Mouse (Mus musculus): Measurements from ENCODE around the gene Fam129b.

The Fam129b gene

GRCm38 (mm10) chr2:32888029-32888428, 12.1 kb downstream of the Fam129b start:
- in situ Hi-C loops (cut with MboI, MseI): loop anchor here (5.0 kb wide), 1 partner anchor 34 kb away; no protein-coding TSS in a partner anchor

GRCm38 (mm10) chr2:32888551-32888950, 12.6 kb downstream of the Fam129b start:
- in situ Hi-C loops (cut with MboI, MseI): loop anchor here (5.0 kb wide), 1 partner anchor 34 kb away; no protein-coding TSS in a partner anchor

- in situ Hi-C loops (cut with MboI, MseI): no loop called here
Measured at GRCm38 (mm10) chr2:32890280-32890679, 14.4 kb downstream of the Fam129b start.

GRCm38 (mm10) chr2:32891278-32891677, 15.4 kb downstream of the Fam129b start:
- in situ Hi-C loops (cut with MboI, MseI): no loop called here

GRCm38 (mm10) chr2:32892490-32892889, 16.6 kb downstream of the Fam129b start:
- in situ Hi-C loops (cut with MboI, MseI): no loop called here

- in situ Hi-C loops (cut with MboI, MseI): no loop called here
Measured at GRCm38 (mm10) chr2:32894097-32894496, 18.2 kb downstream of the Fam129b start.

- in situ Hi-C loops (cut with MboI, MseI): no loop called here
Measured at GRCm38 (mm10) chr2:32895606-32896106, 19.7 kb downstream of the Fam129b start.

GRCm38 (mm10) chr2:32896507-32897147, 20.7 kb downstream of the Fam129b start:
- in situ Hi-C loops (cut with MboI, MseI): no loop called here

- in situ Hi-C loops (cut with MboI, MseI): no loop called here
Measured at GRCm38 (mm10) chr2:32898983-32899382, 23.1 kb downstream of the Fam129b start.

GRCm38 (mm10) chr2:32902126-32902525, 26.2 kb downstream of the Fam129b start:
- in situ Hi-C loops (cut with MboI, MseI): no loop called here

- in situ Hi-C loops (cut with MboI, MseI): no loop called here
Measured at GRCm38 (mm10) chr2:32903470-32903869, 27.6 kb downstream of the Fam129b start.

- in situ Hi-C loops (cut with MboI, MseI): loop anchor here (5.0 kb wide), 1 partner anchor 37 kb away; no protein-coding TSS in a partner anchor
Measured at GRCm38 (mm10) chr2:32904637-32905036, 28.7 kb downstream of the Fam129b start.

GRCm38 (mm10) chr2:32905297-32905696, 29.4 kb downstream of the Fam129b start:
- in situ Hi-C loops (cut with MboI, MseI): loop anchor here (5.0 kb wide), 1 partner anchor 38 kb away; no protein-coding TSS in a partner anchor

- in situ Hi-C loops (cut with MboI, MseI): loop anchor here (5.0 kb wide), 1 partner anchor 40 kb away; no protein-coding TSS in a partner anchor
Measured at GRCm38 (mm10) chr2:32907442-32907841, 31.5 kb downstream of the Fam129b start.

GRCm38 (mm10) chr2:32908272-32908671, 32.4 kb downstream of the Fam129b start:
- in situ Hi-C loops (cut with MboI, MseI): loop anchor here (5.0 kb wide), 1 partner anchor 41 kb away; no protein-coding TSS in a partner anchor

GRCm38 (mm10) chr2:32908796-32909195, 32.9 kb downstream of the Fam129b start:
- in situ Hi-C loops (cut with MboI, MseI): loop anchor here (5.0 kb wide), 1 partner anchor 41 kb away; no protein-coding TSS in a partner anchor

- in situ Hi-C loops (cut with MboI, MseI): no loop called here
Measured at GRCm38 (mm10) chr2:32911639-32912182, 35.8 kb downstream of the Fam129b start.

GRCm38 (mm10) chr2:32912210-32912804, 36.4 kb downstream of the Fam129b start:
- in situ Hi-C loops (cut with MboI, MseI): no loop called here

GRCm38 (mm10) chr2:32914362-32914761, 38.4 kb downstream of the Fam129b start:
- in situ Hi-C loops (cut with MboI, MseI): no loop called here

GRCm38 (mm10) chr2:32914896-32915295, 39.0 kb downstream of the Fam129b start:
- in situ Hi-C loops (cut with MboI, MseI): no loop called here

GRCm38 (mm10) chr2:32917526-32917925, 41.6 kb downstream of the Fam129b start:
- in situ Hi-C loops (cut with MboI, MseI): no loop called here

GRCm38 (mm10) chr2:32918391-32918790, 42.5 kb downstream of the Fam129b start:
- in situ Hi-C loops (cut with MboI, MseI): no loop called here

Data from T-helper 2 cell (primary cell).